Mouse (Mus musculus) testis, adult 2 months (tissue): Measurements from ENCODE around the gene A230050P20Rik. TPM values are rescaled to one million over a fixed set of nuclear protein-coding genes. Genes with fewer than 3 reads are reported as not detected.
A peak's percentile ranks its signal among the peaks of the same experiment; 100 is the strongest.
"Not testable (repeated sequence)": the region's sequence is repeated elsewhere in the genome, so short reads cannot be mapped to it uniquely, and the experiment has no call there.

ENCODE experiments used
- H3K27ac ChIP-seq: fragments of 200-500 bp; 2 replicates; pipeline ENCODE4 v1.5.1; 2012; ENCODE audit warnings: low read depth, low read length; ENCODE audit not compliant: control insufficient read depth, insufficient read depth
- H3K27me3 ChIP-seq: fragments of 200-500 bp; 2 replicates; pipeline ENCODE4 v1.6.1; 2012; ENCODE audit warnings: mild to moderate bottlenecking, low read length, moderate library complexity; ENCODE audit not compliant: control insufficient read depth, insufficient read depth
- H3K36me3 ChIP-seq: fragments of 200-500 bp; 2 replicates; pipeline ENCODE4 v1.6.1; 2012; ENCODE audit warnings: mild to moderate bottlenecking, low read length; ENCODE audit not compliant: control insufficient read depth, insufficient read depth
- H3K4me1 ChIP-seq: fragments of 200-500 bp; 2 replicates; pipeline ENCODE4 v1.6.1; 2012; ENCODE audit warnings: low read length; ENCODE audit not compliant: control insufficient read depth, insufficient read depth
- H3K4me3 ChIP-seq: fragments of 200-500 bp; 2 replicates; pipeline ENCODE4 v1.5.1; 2012; ENCODE audit warnings: low read depth, mild to moderate bottlenecking, low read length, moderate library complexity, mixed read lengths; ENCODE audit not compliant: control insufficient read depth
- CTCF ChIP-seq: fragments of 200-500 bp; IDR thresholded peaks from 2 replicates; pipeline ENCODE4 v1.5.1; 2012; ENCODE audit warnings: low read depth, mild to moderate bottlenecking, inconsistent platforms, low read length, moderate library complexity; ENCODE audit not compliant: control insufficient read depth, insufficient read depth, insufficient replicate concordance
- POLR2A ChIP-seq: fragments of 200-500 bp; IDR thresholded peaks from 2 replicates; pipeline ENCODE4 v1.6.1; 2012; ENCODE audit warnings: low read depth, mild to moderate bottlenecking, inconsistent platforms, low read length, moderate library complexity; ENCODE audit not compliant: control insufficient read depth
- polyA plus RNA-seq: library from polyadenylated mRNA; depleted of rRNA; stranded (reverse); fragments of >200 nt; gene quantifications from 2 replicates; pipeline ENCODE4 v1.2.3, GENCODE M21; 2012; rRNA removed

A230050P20Rik gene
- polyA plus RNA-seq = 2.6 and 3.1 TPM in 2 replicates

- Histone ChIP-seq H3K27me3 (no peaks in the 10 kb centered on the region), H3K36me3 (no peaks in the 10 kb centered on the region), H3K4me1 (peaks cover 7% of the 10 kb centered on the region), H3K4me3 (peak within 1 kb of the TSS; percentile 71), H3K27ac (no peak within 1 kb of the TSS)
- no peak for TF ChIP-seq CTCF
These were observed at the start of gene A230050P20Rik for GRCm38 (mm10) chr9:20868448-20869001. TSS of gene A230050P20Rik (plus strand) at chr9:20868642.

GRCm38 (mm10) chr9:20820001-20820400 is 48.4 kb upstream of the A230050P20Rik start:
- H3K27me3 ChIP-seq = no peaks in the 10 kb centered on the region
- TF ChIP-seq CTCF (no peak), POLR2A (no peak)
- H3K27ac ChIP-seq = no peak overlapping the region
- peaks cover under 1% of the 10 kb centered on the region for H3K4me1 ChIP-seq
- no peaks in the 10 kb centered on the region for H3K36me3 ChIP-seq
- H3K4me3 ChIP-seq = no peak overlapping the region

GRCm38 (mm10) chr9:20822821-20823220 is 45.6 kb upstream of the A230050P20Rik start:
- Histone ChIP-seq H3K4me1 (peaks cover 3% of the 10 kb centered on the region), H3K4me3 (no peak overlapping the region), H3K27ac (no peak overlapping the region), H3K36me3 (no peaks in the 10 kb centered on the region), H3K27me3 (no peaks in the 10 kb centered on the region)
- TF ChIP-seq CTCF (no peak), POLR2A (no peak)

GRCm38 (mm10) chr9:20825781-20826180 is 42.7 kb upstream of the A230050P20Rik start:
- Histone ChIP-seq H3K36me3 (no peaks in the 10 kb centered on the region), H3K27ac (no peak overlapping the region), H3K27me3 (no peaks in the 10 kb centered on the region), H3K4me1 (peaks cover 6% of the 10 kb centered on the region), H3K4me3 (no peak overlapping the region)
- TF ChIP-seq CTCF = no peak
- TF ChIP-seq POLR2A = no peak

- Histone ChIP-seq H3K27me3 (no peaks in the 10 kb centered on the region), H3K36me3 (no peaks in the 10 kb centered on the region), H3K27ac (no peak overlapping the region), H3K4me1 (peaks cover 7% of the 10 kb centered on the region), H3K4me3 (no peak overlapping the region)
- TF ChIP-seq POLR2A (no peak), CTCF (no peak)
These were observed 40.3 kb upstream of the A230050P20Rik start for GRCm38 (mm10) chr9:20828127-20828526.

- peaks cover 5% of the 10 kb centered on the region for H3K4me1 ChIP-seq
- peak; percentile 97 for TF ChIP-seq CTCF
- no peak for TF ChIP-seq POLR2A
- no peaks in the 10 kb centered on the region for H3K36me3 ChIP-seq
- H3K4me3 ChIP-seq = peak overlapping the region; percentile 35
- H3K27me3 ChIP-seq = no peaks in the 10 kb centered on the region
- no peak overlapping the region for H3K27ac ChIP-seq
These were observed 37.4 kb upstream of the A230050P20Rik start for GRCm38 (mm10) chr9:20830901-20831643.

GRCm38 (mm10) chr9:20834881-20835280 is 33.6 kb upstream of the A230050P20Rik start:
- peaks cover 5% of the 10 kb centered on the region for H3K4me1 ChIP-seq
- H3K27ac ChIP-seq = no peak overlapping the region
- no peaks in the 10 kb centered on the region for H3K27me3 ChIP-seq
- H3K4me3 ChIP-seq = no peak overlapping the region
- no peaks in the 10 kb centered on the region for H3K36me3 ChIP-seq
- TF ChIP-seq CTCF (no peak), POLR2A (no peak)

GRCm38 (mm10) chr9:20835431-20835954 is 32.9 kb upstream of the A230050P20Rik start:
- not testable (repeated sequence) for H3K36me3 ChIP-seq, H3K27ac ChIP-seq, H3K4me1 ChIP-seq, H3K27me3 ChIP-seq, H3K4me3 ChIP-seq
